Mouse (Mus musculus) brain, embryonic 14.5 days (tissue): ENCODE results near the gene Scgb2b26. TPM values are rescaled to one million over a fixed set of nuclear protein-coding genes. Genes with fewer than 3 reads are reported as not detected.

Source experiments
- DNase-seq: peaks from one replicate; pipeline ENCODE4 v3.0.0-alpha.2; 2011; ENCODE audit warnings: low read depth
- CTCF ChIP-seq: fragments of 200-500 bp; IDR thresholded peaks from 2 replicates; pipeline ENCODE4 v1.5.1; 2012; ENCODE audit warnings: inconsistent platforms, mild to moderate bottlenecking, moderate library complexity, borderline replicate concordance; ENCODE audit not compliant: insufficient read depth, insufficient read length; ENCODE audit errors: extremely low read depth
- POLR2A ChIP-seq: fragments of 200-500 bp; IDR thresholded peaks from 2 replicates; pipeline ENCODE4 v1.6.1; 2012; ENCODE audit warnings: mild to moderate bottlenecking, inconsistent platforms, borderline replicate concordance; ENCODE audit not compliant: poor library complexity, insufficient read depth, insufficient read length, severe bottlenecking; ENCODE audit errors: extremely low read depth
- polyA plus RNA-seq: library from polyadenylated mRNA; depleted of rRNA; stranded (reverse); fragments of >200 nt; gene quantifications from 2 replicates; pipeline ENCODE4 v1.2.3, GENCODE M21; 2012; rRNA removed

The Scgb2b26 gene
- polyA plus RNA-seq = not detected in 2 replicates

DNA sequence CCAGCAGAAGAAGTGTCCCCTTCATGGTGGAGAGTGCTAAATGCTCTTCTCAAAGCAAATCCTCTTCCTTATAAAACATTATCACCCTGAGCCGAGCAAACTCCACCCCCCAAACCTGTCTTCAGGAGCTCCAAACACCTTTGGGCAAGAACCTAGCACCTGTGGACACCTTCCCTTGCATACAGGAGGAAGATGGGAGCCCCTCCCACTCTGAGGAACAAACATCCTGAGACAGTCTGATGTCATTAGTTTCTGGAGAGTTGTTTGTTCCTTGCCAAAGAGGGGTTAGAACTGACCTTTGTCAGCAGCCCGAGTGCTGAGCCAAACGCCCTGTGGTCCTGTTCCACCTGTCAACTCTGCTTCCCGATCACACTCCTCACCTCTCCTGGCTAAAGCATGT is at the start of gene Scgb2b26:
Gene Scgb2b26, minus strand, starts transcription at position 101 of the 400 bp plus-strand sequence.
- no peak for DNase-seq
- TF ChIP-seq POLR2A (no peak), CTCF (no peak)

DNA sequence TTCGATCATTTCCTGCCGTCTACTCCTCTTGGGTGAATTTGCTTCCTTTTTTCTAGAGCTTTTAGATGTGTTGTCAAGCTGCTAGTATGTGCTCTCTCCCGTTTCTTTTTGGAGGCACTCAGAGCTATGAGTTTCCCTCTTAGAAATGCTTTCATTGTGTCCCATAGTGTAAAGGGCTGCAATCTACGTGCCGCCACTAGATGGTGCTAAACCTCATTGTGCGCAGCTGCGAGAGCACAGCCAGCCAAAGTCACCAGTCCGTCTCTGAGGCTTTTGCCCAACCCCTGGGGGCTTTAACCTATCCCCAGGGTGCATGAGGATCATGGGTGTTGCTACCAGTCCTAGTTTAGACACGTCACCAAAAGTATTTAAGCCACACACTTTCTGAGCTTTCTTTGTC is 37.4 kb upstream of the Scgb2b26 start:
- peak; percentile 0 for DNase-seq
- peak; percentile 32; the same call in 1 of the 2 replicates for TF ChIP-seq CTCF

DNA sequence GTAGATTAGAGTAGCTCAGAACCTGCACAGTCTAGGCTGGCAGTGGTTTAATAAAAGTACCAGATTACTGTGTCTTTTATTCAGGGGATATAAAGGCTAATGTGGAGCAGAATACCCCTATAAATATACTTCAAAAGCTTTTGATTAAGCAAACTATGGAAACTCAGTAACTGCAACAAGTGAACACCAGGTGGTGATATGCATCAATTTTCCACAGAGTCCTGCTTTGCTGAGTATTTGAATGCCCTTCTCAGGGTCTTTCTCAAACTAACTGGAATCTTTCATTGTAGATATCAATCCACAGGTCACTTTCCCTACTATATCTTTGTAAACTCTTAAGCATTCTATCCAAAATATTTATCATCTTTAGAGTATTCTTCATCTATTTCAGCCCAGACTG is 41.9 kb downstream of the Scgb2b26 start:
- TF ChIP-seq POLR2A (no peak), CTCF (no peak)
- DNase-seq = no peak

DNA sequence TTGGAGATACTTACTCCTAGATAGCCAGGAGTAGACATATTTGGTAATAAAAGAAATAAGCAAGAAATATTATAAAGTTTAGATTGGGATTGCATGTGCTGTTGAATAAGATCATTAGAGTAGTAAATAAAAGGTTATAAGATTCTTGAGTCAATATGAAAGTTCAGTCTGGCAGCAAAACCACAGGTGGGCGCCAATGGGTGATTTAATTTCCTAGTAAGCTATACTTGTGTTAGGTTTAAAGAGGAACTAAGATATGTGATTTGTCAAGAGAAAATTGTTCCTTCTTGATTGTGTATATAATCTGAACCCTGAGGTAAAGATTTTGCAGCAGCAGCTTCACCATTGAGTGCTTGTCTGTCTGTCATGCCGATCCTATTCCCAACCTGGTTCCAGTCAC is 44.0 kb downstream of the Scgb2b26 start:
- no peak for DNase-seq
- no peak for TF ChIP-seq POLR2A
- no peak for TF ChIP-seq CTCF

DNA sequence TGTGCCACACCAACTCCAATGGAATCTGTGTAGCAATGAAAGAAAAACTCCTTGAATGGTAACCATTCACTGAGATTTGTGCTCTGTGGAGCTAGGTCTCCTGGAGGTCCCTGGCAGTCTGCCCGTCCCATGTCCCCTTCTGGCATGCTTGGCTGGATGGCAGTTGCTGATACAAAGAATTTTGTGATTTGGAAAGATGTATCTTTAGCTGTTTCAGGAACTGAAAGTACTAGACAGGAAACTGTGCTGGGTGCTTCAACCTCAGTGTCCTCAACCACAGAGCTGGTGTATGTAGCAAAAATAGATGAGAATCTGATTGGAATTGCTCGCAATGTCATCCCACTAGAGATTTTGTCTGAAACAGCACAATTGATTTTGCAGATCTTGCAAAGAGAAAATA is 44.8 kb downstream of the Scgb2b26 start:
- TF ChIP-seq POLR2A = no peak
- no peak for TF ChIP-seq CTCF
- no peak for DNase-seq

Other genes with a start within 250 kb of the Scgb2b26 start
- gene Scgb2b24, start 205.7 kb downstream of the Scgb2b26 start, polyA plus RNA-seq = not detected in 2 replicates
- not detected in 2 replicates for gene Scgb1b24, start 201.2 kb downstream of the Scgb2b26 start, polyA plus RNA-seq
- not detected in 2 replicates for gene Scgb2b27, start 68.9 kb upstream of the Scgb2b26 start, polyA plus RNA-seq
- not detected in 2 replicates for gene Scgb1b27, start 76.4 kb upstream of the Scgb2b26 start, polyA plus RNA-seq
- gene Scgb1b30, start 150.4 kb upstream of the Scgb2b26 start, polyA plus RNA-seq = not detected in 2 replicates
- gene Wtip, start 188.2 kb upstream of the Scgb2b26 start, polyA plus RNA-seq = 35.5 and 40.4 TPM in 2 replicates
- 133 and 136 TPM in 2 replicates for gene Uba2, start 224.6 kb upstream of the Scgb2b26 start, polyA plus RNA-seq